Mouse (Mus musculus) ZHBTc4 (cell line): ENCODE measurements around the gene Olfr1014.

Source experiments
- DNase-seq: peaks from one replicate; pipeline ENCODE4 v3.0.0-alpha.2; 2011; ENCODE audit warnings: low read depth, low spot score

Olfr1014 gene

DNA sequence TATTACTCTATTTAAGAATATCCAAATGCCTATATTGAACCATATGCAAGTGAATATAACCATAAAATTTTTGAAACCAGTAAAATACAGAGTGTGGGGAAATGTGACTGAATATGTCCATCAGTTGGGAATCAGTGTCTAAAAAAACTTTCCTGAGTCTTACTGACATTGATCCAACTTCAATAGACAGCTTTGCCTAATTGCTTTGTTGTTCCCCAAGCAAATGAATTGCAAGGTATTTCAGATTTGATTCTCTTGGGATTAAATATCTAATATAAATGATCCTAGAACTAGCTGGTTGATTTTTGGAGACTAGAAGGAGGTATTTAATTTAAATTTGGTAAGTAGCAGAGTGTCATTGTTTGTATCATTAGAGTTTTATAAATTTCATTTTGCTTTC, at the start of gene Olfr1014:
TSS of gene Olfr1014 (plus strand) at position 301 of the 400 bp plus-strand sequence.
- DNase-seq = no peak

DNA sequence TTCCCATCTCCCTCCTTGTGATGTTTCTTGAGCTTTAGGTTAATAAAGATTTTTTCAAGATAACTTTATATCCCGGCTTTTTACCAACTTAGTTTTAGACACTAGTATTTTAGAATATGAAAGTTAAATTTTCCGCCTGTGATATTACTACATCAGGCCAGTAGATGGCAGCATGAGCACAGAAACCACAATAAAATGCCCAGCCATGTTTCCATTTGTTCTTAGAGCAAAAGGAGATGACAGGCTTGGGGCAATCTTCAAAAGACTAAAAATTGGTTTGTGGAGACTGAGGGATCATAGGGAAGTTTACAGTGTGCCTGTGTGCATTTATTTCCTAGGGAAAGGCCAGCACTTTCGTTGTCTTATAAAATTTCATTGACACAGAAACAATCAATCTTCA, 46.7 kb upstream of the Olfr1014 start:
- peak; percentile 30 for DNase-seq

DNA sequence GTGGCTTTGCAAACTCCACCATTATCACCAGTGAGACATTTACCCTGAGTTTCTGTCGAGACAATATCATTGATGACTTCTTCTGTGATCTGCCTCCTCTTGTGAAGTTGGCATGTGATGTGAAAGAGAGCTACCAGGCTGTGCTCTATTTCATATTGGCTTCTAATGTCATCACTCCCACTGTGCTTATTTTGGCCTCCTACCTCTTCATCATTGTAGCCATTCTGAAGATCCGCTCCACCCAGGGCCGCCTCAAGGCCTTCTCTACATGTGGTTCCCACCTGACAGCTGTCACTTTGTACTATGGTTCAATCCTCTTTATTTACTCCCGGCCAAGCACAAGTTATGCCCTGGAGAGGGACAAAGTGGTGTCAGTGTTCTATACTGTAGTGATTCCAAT, 18.7 kb upstream of the Olfr1014 start:
- DNase-seq = no peak

DNA sequence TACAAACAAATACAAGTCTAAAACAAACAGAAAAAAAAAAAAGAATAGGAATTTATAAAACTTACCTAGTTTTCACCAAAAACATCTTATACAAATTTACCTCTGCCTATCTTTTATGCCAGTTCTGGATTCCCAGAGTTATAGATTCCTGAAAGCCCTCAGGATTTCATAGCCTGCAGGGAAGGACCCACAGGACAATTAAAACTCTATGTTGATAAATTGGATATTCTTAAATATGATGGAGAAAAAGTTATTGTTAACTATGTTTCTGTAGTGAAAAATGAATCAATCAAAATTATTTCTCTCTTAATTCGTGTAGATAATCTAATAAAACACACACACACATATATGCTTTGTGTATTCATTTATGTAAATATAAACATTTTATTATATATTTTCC, 9.8 kb upstream of the Olfr1014 start, which contains the start of gene Olfr1012:
TSS of gene Olfr1012 (minus strand) at position 101 of the 400 bp plus-strand sequence.
- DNase-seq = no peak

DNA sequence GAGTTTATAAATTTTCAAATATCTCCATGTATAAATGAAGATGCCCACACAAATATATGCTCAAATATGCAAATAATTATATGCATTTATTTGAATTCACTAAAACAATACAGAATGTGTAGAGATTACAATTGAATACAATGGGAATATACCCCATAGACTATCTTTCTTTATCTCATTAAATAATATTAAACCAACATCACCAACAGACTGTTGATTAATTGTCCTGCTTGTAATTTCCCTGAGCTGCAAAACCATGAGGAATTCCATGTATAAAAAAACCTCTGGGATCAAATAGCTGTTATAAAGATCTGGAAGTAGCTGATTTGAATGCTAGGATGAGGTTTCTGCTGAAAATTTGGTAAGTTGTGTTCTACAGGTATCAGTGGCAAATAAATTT, 5.7 kb upstream of the Olfr1014 start, which contains the start of gene Olfr1013:
TSS of gene Olfr1013 (plus strand) at position 301 of the 400 bp plus-strand sequence.
- DNase-seq = no peak

DNA sequence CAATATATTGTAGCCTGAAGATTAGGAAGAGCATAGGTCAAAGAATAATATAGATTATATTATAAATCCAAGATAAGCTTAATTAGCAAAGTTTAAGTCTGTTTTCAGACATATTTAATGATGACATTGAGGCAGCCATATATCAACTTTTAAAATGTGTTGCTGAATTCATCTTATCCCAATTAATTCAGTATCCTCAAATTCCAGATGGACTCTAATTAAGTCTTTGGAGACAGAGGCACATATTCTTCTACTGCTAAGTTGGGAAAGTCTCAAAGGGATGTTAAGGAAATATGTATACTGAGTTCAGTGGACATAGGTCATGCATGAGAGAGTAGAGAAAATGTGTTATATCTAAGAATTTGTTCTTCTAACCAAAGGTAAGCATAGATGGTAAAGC, 9.2 kb downstream of the Olfr1014 start, which contains the start of gene Olfr1015:
TSS of gene Olfr1015 (plus strand) at position 301 of the 400 bp plus-strand sequence.
- no peak for DNase-seq

DNA sequence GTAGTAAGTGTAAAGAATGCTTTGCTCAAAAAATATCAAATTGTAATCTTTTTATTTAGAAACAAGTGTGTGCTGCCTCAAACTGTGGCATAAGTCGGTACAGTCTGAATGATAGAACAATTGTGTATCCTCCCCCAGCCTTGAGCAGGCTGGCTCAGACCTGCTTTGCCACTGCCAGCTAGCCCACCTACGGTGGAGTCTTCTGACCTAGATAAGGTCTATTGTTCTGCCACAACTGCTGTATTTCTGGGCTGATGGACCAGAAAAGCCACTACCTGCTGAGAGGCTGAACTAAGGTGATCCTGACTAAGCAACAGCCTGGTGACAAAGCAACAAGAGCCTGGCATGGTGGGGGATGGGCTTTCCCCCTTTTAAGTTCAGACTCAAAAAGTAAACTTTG, 19.8 kb downstream of the Olfr1014 start:
- peak; percentile 5 for DNase-seq

DNA sequence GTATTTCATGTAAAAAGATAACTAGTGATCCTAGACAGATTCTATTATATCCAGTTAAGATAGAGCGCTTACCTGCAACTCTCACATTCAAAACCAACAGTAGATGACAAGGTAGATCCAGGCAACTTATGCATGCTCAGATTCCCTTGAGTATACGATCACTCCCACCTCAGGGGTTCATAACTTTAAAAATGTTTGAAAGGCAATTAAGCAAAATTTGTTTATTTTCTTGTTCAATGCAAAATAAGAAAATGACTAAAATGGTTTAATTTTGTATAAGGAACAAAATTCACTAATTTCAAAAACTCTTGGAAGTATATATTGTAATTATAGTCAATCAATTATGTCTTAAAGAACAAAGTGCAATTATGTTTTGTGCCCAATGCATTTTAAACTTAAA, 29.9 kb downstream of the Olfr1014 start, which contains the start of gene Olfr1016:
TSS of gene Olfr1016 (minus strand) at position 101 of the 400 bp plus-strand sequence.
- no peak for DNase-seq

DNA sequence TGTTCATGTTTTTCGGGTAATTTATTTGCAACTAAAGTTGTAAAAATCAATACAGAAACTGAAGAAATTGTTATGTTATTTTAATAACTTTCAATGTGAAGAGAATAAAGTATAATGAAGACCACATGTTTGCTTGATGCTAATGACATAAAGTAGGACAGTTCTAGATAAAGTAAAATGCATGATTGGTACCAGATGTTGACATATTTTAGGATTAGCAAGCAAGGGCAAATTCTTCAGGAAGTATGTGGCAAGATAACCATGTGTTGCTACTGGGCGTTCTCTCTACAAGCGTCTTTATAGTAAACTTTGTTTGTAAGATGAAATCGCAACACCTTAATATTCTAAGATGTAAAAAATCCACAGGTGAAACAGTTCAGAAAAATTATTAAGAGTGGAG, 32.0 kb downstream of the Olfr1014 start:
- DNase-seq = no peak

DNA sequence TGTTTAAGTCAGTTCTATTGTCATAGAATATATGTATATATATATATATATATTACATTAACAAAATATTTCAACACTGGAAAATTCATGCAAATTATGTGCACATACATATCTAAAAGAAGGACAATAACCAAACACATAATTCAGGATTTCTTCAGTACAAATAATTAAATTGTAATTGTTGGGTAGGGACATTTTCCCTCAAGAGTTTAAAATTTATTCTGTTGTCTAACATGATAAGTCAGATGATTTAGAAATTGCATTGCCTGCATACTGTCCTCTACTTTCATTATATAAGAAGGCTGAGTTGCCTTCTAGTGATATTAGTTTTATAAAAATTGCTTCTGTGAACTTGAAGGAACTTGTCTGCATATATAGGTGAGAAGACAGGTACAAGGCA, 45.7 kb downstream of the Olfr1014 start, which contains the start of gene Olfr1018:
TSS of gene Olfr1018 (plus strand) at position 301 of the 400 bp plus-strand sequence.
- no peak for DNase-seq
